Mouse (Mus musculus) heart, adult 11 months (tissue): ENCODE results near the gene Zfp706.

Experiments used
- DNase-seq: peaks from one replicate; pipeline ENCODE4 v3.0.0; 2022

Gene Zfp706

GRCm38 (mm10) chr15:37008546-37008945 is 973 bp upstream of the Zfp706 start:
- no peak for DNase-seq

- no peak for DNase-seq
Measured at GRCm38 (mm10) chr15:37007959-37008419, 416 bp upstream of the Zfp706 start.

- peak; percentile 91 for DNase-seq
Measured at GRCm38 (mm10) chr15:37006475-37007164, 953 bp downstream of the Zfp706 start.

GRCm38 (mm10) chr15:37005793-37006474 is 1.6 kb downstream of the Zfp706 start:
- DNase-seq = peak; percentile 77

- DNase-seq = peak; percentile 61
Measured at GRCm38 (mm10) chr15:37004858-37005257, 2.7 kb downstream of the Zfp706 start.

GRCm38 (mm10) chr15:37002276-37002675 is 5.3 kb downstream of the Zfp706 start:
- DNase-seq = peak; percentile 80

- DNase-seq = peak; percentile 97
Measured at GRCm38 (mm10) chr15:36999602-37000001, 8.0 kb downstream of the Zfp706 start.

GRCm38 (mm10) chr15:36995166-36995565 is 12.4 kb downstream of the Zfp706 start:
- DNase-seq = peak; percentile 54

GRCm38 (mm10) chr15:36994665-36995064 is 12.9 kb downstream of the Zfp706 start:
- DNase-seq = peak; percentile 33

- DNase-seq = peak; percentile 35
Measured at GRCm38 (mm10) chr15:36993435-36994178, 14.0 kb downstream of the Zfp706 start.

GRCm38 (mm10) chr15:36991353-36991752 is 16.2 kb downstream of the Zfp706 start:
- DNase-seq = peak; percentile 90

GRCm38 (mm10) chr15:36989922-36990321 is 17.7 kb downstream of the Zfp706 start:
- no peak for DNase-seq

GRCm38 (mm10) chr15:36988718-36989115 is 18.9 kb downstream of the Zfp706 start:
- DNase-seq = peak; percentile 74

GRCm38 (mm10) chr15:36987976-36988717 is 19.4 kb downstream of the Zfp706 start:
- peak; percentile 85 for DNase-seq

- peak; percentile 96 for DNase-seq
Measured at GRCm38 (mm10) chr15:36987211-36987877, 20.2 kb downstream of the Zfp706 start.

- DNase-seq = peak; percentile 89
Measured at GRCm38 (mm10) chr15:36985567-36985925, 22.0 kb downstream of the Zfp706 start.

GRCm38 (mm10) chr15:36984921-36985566 is 22.5 kb downstream of the Zfp706 start:
- peak; percentile 23 for DNase-seq

GRCm38 (mm10) chr15:36983455-36983854 is 24.1 kb downstream of the Zfp706 start:
- peak; percentile 83 for DNase-seq

- peak; percentile 80 for DNase-seq
Measured at GRCm38 (mm10) chr15:36980238-36980637, 27.3 kb downstream of the Zfp706 start.

- peak; percentile 89 for DNase-seq
Measured at GRCm38 (mm10) chr15:36979488-36980201, 27.9 kb downstream of the Zfp706 start.

GRCm38 (mm10) chr15:36979159-36979487 is 28.4 kb downstream of the Zfp706 start:
- no peak for DNase-seq
